Mouse (Mus musculus) frontal cortex, postnatal 36 days (tissue): ENCODE measurements around the gene Lamc2.
A peak's percentile ranks its signal among the peaks of the same experiment; 100 is the strongest.

Experiments used
- DNase-seq, 2 experiments: peaks; one replicate each; pipeline ENCODE4 v3.0.0; 2022; ENCODE audit warnings: low spot score in 2 of 2

Gene Lamc2

GRCm38 (mm10) chr1:153180160-153180559, 6.1 kb downstream of the Lamc2 start:
- DNase-seq, result no peak

- no peak for DNase-seq
These were observed 11.4 kb downstream of the Lamc2 start for GRCm38 (mm10) chr1:153174801-153175200.

DNA sequence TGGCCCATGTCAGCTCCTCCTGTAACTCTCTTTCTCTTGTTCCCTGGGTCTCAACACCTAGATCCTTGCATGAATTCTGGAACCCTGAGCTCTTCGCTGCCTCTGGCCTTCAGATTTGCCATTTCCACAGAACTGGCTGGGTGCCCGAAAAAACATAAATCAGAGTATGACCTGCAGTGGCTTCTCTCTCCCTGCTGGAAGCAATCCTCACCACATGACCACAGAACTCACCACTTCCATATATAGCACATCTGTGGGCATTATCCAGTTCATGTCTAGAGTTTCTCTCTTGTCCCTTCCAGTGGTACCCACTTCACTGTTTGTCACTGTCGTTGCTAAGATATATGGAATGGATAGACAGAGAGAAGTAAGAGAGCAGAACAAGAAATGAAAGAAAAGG, 13.0 kb downstream of the Lamc2 start:
- DNase-seq, result no peak

- no peak for DNase-seq
These were observed 13.9 kb downstream of the Lamc2 start for GRCm38 (mm10) chr1:153172291-153172731.

DNA sequence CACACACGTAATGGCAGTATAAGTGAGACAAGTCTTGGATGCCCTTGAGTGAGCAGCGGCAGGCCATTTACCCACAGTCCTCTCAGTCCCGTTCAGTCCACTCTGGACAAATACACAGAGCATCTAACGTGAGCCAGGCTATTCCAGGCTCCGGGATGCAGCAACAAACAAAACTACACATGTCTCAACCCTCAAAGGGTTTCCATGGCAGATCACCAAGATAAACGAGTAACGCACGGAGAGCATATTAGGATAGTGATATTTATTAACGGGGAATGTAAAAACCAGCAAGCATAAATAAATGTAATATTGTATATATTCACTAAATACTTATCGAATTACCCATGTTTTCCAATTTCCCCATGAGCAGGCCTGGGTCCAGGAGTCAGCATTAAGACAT, 15.2 kb downstream of the Lamc2 start:
- no peak for DNase-seq

GRCm38 (mm10) chr1:153168293-153168692, 18.0 kb downstream of the Lamc2 start:
- no peak for DNase-seq

DNA sequence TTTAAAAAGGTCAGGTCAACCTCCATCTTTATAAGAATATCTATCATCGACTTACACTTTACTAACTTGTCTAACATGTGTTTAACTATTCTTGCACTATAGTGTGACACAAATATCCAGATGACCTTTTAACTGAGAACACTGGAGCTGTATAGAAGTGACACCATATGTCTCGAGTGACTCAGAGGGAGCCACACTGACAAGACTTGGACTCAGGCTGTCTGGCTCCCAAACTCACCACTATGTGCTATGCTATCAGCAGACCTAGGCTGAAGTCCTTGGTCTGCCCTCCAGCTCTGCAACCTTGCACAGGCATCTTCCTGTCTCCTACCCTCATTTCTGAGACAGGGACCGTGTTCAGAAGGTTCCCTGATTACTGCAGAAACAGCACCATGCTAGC, 22.4 kb downstream of the Lamc2 start:
- peak in 1 of 2 experiments; percentile 5 for DNase-seq

DNA sequence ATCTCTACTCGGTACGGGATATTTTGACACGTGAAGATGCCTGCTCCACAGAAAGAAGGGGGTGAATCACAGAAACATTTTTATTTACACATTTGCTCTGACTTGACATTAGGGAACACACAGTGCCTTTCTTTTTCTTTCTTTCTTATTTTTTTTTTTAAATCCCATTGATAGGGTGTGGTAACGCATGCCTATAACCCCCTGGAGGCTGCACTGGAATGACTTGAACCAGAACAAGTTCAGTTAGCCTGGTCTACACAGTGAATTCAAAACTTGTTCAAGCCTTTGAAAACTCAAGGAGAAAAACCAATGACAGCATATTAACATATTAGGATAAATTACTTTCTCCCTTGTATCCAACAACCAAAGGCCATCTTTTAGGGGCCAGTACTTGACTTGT, 27.1 kb downstream of the Lamc2 start:
- DNase-seq, result no peak

- DNase-seq, result no peak
These were observed 29.1 kb downstream of the Lamc2 start for GRCm38 (mm10) chr1:153157021-153157623.

- no peak for DNase-seq
These were observed 30.9 kb downstream of the Lamc2 start for GRCm38 (mm10) chr1:153155364-153155763.

DNA sequence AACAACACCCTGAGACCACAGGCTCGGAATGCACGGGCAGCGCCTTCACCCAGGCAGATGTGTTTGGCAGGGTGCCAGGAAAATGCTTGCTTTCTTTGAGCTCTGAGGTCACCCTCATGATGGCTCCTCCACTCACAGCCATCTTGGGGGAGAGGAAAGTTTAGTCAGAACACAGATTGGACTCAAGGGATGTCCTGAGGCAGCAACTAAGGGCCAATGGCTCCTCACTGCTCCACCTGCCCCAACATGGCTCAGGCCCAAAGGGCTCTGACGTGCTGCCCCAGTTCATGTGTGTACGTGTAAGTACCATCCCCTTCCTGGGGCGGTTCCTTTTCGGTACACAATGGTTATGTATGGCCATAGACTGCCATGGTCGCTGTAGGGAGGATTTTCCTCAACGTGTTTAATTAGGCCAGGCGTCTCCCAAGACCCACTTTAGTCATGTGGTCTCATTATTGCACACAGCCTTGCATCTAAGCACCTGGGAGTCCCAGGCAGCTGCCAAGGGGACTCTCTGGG, 32.6 kb downstream of the Lamc2 start:
- no peak for DNase-seq

DNA sequence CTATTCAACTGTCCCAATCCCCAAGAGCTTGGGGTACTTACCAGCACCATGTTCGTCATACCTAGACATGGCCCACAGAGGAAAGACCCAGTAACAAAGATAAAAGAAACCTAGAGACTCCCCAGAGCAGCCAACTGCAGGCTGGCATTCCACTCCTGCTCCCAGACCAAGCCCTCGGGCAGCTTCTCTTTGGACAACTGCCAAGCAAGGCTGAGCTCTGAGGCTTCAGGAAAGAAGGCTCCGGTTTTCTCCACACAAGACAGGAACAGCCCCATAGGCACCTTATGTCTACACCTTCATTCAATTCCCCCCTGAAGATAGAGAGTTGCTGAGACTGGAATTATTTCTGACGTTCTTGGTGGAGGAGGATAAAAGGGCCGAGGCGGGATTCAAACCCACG, 33.7 kb downstream of the Lamc2 start:
- DNase-seq, result no peak

DNA sequence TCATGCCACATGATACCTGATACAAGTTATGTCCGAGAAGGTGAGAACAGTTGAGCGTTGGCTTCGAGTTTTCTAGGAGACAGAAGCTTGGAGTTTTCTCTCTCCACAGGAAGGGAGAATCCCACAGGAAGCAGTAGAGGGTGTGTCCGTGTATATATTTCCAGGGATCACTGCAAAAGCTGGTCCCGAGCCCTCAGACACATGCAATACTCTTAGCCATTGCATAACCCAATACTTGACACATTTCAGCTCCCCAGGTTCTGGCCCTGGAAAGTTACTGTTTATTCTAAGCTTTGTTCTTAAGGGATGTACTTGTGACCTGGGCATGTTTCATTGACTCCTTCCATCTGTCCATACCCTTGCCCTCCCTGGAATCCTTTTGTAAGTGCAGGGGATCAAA, 40.5 kb downstream of the Lamc2 start:
- DNase-seq, result no peak

DNA sequence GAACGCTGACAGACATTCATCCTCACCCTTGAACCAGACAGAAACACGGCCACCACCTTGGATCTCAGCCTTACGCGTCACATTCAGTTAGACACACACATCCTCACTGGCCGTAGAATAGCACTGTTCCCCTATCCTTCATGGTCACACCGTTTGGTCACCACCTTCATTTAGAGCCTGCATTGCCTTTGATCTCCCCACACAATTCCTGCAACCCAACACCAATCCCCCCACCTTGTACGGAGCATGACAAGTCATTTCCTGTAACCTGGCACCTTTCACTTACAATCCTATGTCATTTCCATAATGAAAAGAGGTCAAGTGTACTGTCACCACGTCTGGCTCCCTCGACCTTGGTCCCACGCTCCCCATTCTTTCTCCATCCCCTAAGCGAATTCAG, 42.2 kb downstream of the Lamc2 start:
- DNase-seq, result no peak

GRCm38 (mm10) chr1:153140747-153141228, 45.5 kb downstream of the Lamc2 start:
- DNase-seq, result no peak

GRCm38 (mm10) chr1:153140265-153140664, 46.0 kb downstream of the Lamc2 start:
- no peak for DNase-seq

- DNase-seq, result no peak
These were observed 46.6 kb downstream of the Lamc2 start for GRCm38 (mm10) chr1:153139635-153140034.

DNA sequence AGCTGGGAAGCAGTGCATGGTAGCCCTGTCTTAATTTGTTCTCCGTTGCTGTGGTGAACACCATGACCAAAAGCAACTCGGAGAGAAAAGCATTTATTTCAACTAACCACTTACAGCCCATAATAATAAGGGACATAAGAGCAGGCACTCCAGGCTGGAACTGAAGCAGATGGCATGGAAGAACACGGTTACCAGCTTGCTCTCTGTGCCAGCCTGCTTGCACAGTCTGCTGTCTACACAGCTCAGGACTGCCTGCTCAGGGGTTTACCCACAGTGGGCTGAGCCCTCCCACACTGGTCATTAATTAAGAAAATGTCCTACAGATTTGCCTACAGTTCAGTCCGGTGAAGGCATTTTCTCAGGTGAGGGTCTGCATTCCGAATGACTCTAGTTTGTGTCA, 47.8 kb downstream of the Lamc2 start:
- DNase-seq, result no peak

- no peak for DNase-seq
These were observed 49.6 kb downstream of the Lamc2 start for GRCm38 (mm10) chr1:153136647-153137046.

DNA sequence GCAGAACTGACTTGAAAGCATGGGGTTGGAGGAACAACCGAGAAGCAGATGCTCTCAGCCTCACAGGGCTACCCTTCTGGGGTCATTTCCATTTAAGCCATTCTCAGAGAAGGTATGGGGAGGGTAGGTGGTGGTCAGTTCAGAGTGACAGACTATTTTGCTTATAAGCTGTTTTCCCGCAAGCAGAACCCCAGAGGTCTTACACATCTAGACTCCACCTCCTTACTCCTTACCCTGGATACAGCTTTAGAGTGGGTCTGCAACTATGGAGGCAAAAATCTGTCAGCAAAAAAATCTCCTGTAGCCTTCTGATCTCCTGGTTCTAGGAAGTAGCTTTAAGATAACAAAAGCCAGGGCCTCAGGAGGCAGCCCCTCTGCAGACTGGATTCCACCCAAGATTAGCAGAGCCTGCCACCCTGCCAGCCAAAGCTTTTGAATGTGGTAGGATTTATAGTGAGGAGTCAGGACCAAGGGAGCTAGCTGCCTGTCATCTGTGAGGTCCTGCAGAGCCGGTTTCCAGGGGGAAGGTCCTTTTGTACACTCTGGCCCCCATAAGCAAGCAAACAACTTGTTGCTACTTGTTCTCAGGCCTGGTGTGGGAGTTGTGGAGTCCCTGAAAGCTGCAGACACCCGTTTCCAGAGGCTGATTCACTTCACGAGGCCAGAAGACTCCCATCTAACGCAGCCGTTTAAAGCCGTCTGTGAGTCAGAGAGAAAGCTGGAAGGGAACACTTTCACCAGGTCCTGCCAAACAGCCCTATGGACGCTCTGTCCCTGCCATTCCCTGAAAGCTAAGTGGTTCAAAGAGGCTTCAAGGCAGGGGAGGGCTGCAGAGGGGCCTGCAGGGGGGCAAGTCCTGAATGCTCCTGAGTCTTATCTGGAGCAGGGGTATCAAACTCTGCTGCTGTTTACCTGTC, 52.1 kb downstream of the Lamc2 start:
- DNase-seq, result no peak

GRCm38 (mm10) chr1:153129992-153130713, 56.1 kb downstream of the Lamc2 start:
- DNase-seq, result peak in 1 of 2 experiments; percentile 33

DNA sequence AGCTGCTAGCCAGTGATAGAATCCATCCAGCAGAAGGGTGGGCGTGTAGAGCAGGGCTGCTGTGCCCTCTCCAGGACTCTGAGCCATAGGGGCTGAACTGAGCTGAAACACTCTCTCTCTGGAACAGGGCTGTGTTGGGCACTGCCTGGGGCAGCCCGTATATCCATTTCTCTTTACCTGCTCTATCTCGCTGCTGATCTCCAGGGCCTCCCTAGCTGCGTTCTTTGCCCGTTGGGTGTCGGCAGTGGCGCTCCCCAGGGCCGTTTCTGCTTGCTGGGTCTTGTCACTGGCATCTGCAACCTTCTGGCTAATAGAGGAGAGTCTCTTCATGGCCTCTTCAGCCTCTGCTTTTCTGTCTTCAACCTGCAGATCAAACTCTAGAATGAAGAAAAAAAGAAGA, 57.5 kb downstream of the Lamc2 start:
- DNase-seq, result no peak
